Mouse (Mus musculus) hindbrain, embryonic 14.5 days (tissue): ENCODE measurements around the gene Gorasp1. TPM values are rescaled to one million over a fixed set of nuclear protein-coding genes. Genes with fewer than 3 reads are reported as not detected.

Experiments used
- ATAC-seq: fragments of 200-750 bp; cut with Nextera tagmentation; 2 replicates; pipeline ENCODE4 v1.8.0; 2017; ENCODE audit warnings: moderate number of reproducible peaks, mild to moderate bottlenecking, moderate TSS enrichment, moderate library complexity; ENCODE audit not compliant: low FRiP score
- DNase-seq: peaks from one replicate; pipeline ENCODE4 v3.0.0-alpha.2; 2015; ENCODE audit warnings: low spot score
- H3K27ac ChIP-seq: fragments of 300-500 bp; sonication (generic); 2 replicates; pipeline ENCODE4 v1.5.1; 2014; ENCODE audit warnings: mild to moderate bottlenecking, moderate library complexity
- H3K27me3 ChIP-seq: fragments of 300-500 bp; sonication (generic); 2 replicates; pipeline ENCODE4 v1.6.1; 2014; ENCODE audit warnings: mild to moderate bottlenecking, low read length, mixed read lengths; ENCODE audit not compliant: control insufficient read depth, insufficient read depth
- H3K36me3 ChIP-seq: fragments of 300-500 bp; sonication (generic); replicated peaks from 2 replicates; pipeline ENCODE4 v1.6.1; 2014; ENCODE audit not compliant: control insufficient read depth, insufficient read depth
- H3K4me1 ChIP-seq: fragments of 300-500 bp; sonication (generic); replicated peaks from 2 replicates; pipeline ENCODE4 v1.6.1; 2014; ENCODE audit warnings: antibody characterized with exemption, low read length, mixed read lengths; ENCODE audit not compliant: control insufficient read depth, insufficient read depth
- H3K4me2 ChIP-seq: fragments of 300-500 bp; sonication (generic); replicated peaks from 2 replicates; pipeline ENCODE4 v1.6.1; 2014; ENCODE audit warnings: mild to moderate bottlenecking, moderate library complexity
- H3K4me3 ChIP-seq: fragments of 300-500 bp; sonication (generic); replicated peaks from 2 replicates; pipeline ENCODE4 v1.5.1; 2014; ENCODE audit warnings: mild to moderate bottlenecking, low read length
- H3K9ac ChIP-seq: fragments of 300-500 bp; sonication (generic); 2 replicates; pipeline ENCODE4 v1.6.1; 2014
- H3K9me3 ChIP-seq: fragments of 300-500 bp; sonication (generic); 2 replicates; pipeline ENCODE4 v1.6.1; 2016; ENCODE audit warnings: low read length; ENCODE audit not compliant: control insufficient read depth
- WGBS: fragments of 180-500 bp; shearing (Covaris S2); extraction: QIAGEN DNeasy Blood & Tissue Kit; methylation state at CpG from one replicate; pipeline ENCODE4 v1.1.7; 2014; 5-methylcytosine and 5-hydroxymethylcytosine counted together
- polyA plus RNA-seq: library from polyadenylated mRNA; unstranded; fragments of >200 nt; fragmentation: Nextera tagmentation; extraction: Ambion mirVana; gene quantifications from 2 replicates; pipeline ENCODE4 v1.2.1, GENCODE M21; 2014

Gorasp1 gene
- polyA plus RNA-seq, 1 experiment from 2014 or later, result 24.3 TPM

- Histone ChIP-seq H3K36me3 (no peaks in the 10 kb centered on the region), H3K4me1 (peaks cover 51% of the 10 kb centered on the region), H3K9me3 (no peaks in the 10 kb centered on the region), H3K27me3 (peaks cover 22% of the 10 kb centered on the region), H3K4me2 (peak overlapping the region; percentile 87), H3K27ac (peak overlapping the region; percentile 47), H3K4me3 (no peak overlapping the region), H3K9ac (peak overlapping the region; percentile 11; the same call in 1 of the 2 replicates)
- DNase-seq, result no peak
- no peak for ATAC-seq
- 10% methylated on average over 4 of the region's 4 CpGs for WGBS
Observed at GRCm38 (mm10) chr9:119980770-119981182, 43.4 kb upstream of the Gorasp1 start.

- WGBS, result 58% methylated on average over 2 of the region's 2 CpGs
- no peak for DNase-seq
- peaks cover 51% of the 10 kb centered on the region for H3K4me1 ChIP-seq
Observed at GRCm38 (mm10) chr9:119979749-119980148, 42.4 kb upstream of the Gorasp1 start.

GRCm38 (mm10) chr9:119978811-119979441 is 41.6 kb upstream of the Gorasp1 start:
- H3K4me2 ChIP-seq, result no peak overlapping the region
- no peak overlapping the region for H3K9ac ChIP-seq
- peaks cover 45% of the 10 kb centered on the region for H3K4me1 ChIP-seq
- no peak overlapping the region for H3K4me3 ChIP-seq
- whole genome bisulfite sequencing, result 84% methylated on average over 6 of the region's 6 CpGs
- H3K36me3 ChIP-seq, result no peaks in the 10 kb centered on the region
- no peak overlapping the region for H3K27ac ChIP-seq
- DNase-seq, result no peak
- H3K27me3 ChIP-seq, result peaks cover 13% of the 10 kb centered on the region
- ATAC-seq, result no peak
- no peaks in the 10 kb centered on the region for H3K9me3 ChIP-seq

More at GRCm38 (mm10) chr9:119979749-119980148, 42.4 kb upstream of the Gorasp1 start:
- Histone ChIP-seq H3K9ac (no peak overlapping the region), H3K4me2 (no peak overlapping the region), H3K36me3 (no peaks in the 10 kb centered on the region), H3K27ac (no peak overlapping the region), H3K27me3 (peaks cover 22% of the 10 kb centered on the region), H3K9me3 (no peaks in the 10 kb centered on the region), H3K4me3 (no peak overlapping the region)
- no peak for ATAC-seq

GRCm38 (mm10) chr9:119978151-119978810 is 40.9 kb upstream of the Gorasp1 start:
- peaks cover 39% of the 10 kb centered on the region for H3K4me1 ChIP-seq
- DNase-seq, result no peak

GRCm38 (mm10) chr9:119977557-119978060 is 40.2 kb upstream of the Gorasp1 start:
- H3K9ac ChIP-seq, result no peak overlapping the region
- no peak overlapping the region for H3K4me2 ChIP-seq
- H3K27me3 ChIP-seq, result peaks cover 3% of the 10 kb centered on the region; the same call in 1 of the 2 replicates
- H3K4me3 ChIP-seq, result no peak overlapping the region
- H3K4me1 ChIP-seq, result peaks cover 33% of the 10 kb centered on the region
- DNase-seq, result no peak
- no peaks in the 10 kb centered on the region for H3K9me3 ChIP-seq
- no peaks in the 10 kb centered on the region for H3K36me3 ChIP-seq
- 60% methylated on average over 5 of the region's 5 CpGs for WGBS
- no peak overlapping the region for H3K27ac ChIP-seq
- no peak for ATAC-seq

More at GRCm38 (mm10) chr9:119978151-119978810, 40.9 kb upstream of the Gorasp1 start:
- ATAC-seq, result no peak
- 45% methylated on average over 9 of the region's 9 CpGs for WGBS
- Histone ChIP-seq H3K4me3 (no peak overlapping the region), H3K9ac (no peak overlapping the region), H3K27me3 (peaks cover 10% of the 10 kb centered on the region), H3K4me2 (no peak overlapping the region), H3K9me3 (no peaks in the 10 kb centered on the region), H3K36me3 (no peaks in the 10 kb centered on the region), H3K27ac (no peak overlapping the region)

- Histone ChIP-seq H3K27me3 (no peaks in the 10 kb centered on the region), H3K36me3 (no peaks in the 10 kb centered on the region), H3K4me3 (no peak overlapping the region), H3K9ac (no peak overlapping the region), H3K4me2 (no peak overlapping the region), H3K27ac (no peak overlapping the region), H3K4me1 (peaks cover 27% of the 10 kb centered on the region), H3K9me3 (no peaks in the 10 kb centered on the region)
- ATAC-seq (no peak), DNase-seq (no peak)
- 61% methylated on average over 17 of the region's 17 CpGs for WGBS
Observed at GRCm38 (mm10) chr9:119976704-119977556, 39.6 kb upstream of the Gorasp1 start.

GRCm38 (mm10) chr9:119975286-119975685 is 37.9 kb upstream of the Gorasp1 start:
- Histone ChIP-seq H3K4me2 (no peak overlapping the region), H3K4me3 (no peak overlapping the region), H3K36me3 (no peaks in the 10 kb centered on the region), H3K27ac (no peak overlapping the region), H3K4me1 (peaks cover 26% of the 10 kb centered on the region), H3K9ac (no peak overlapping the region), H3K9me3 (no peaks in the 10 kb centered on the region), H3K27me3 (no peaks in the 10 kb centered on the region)
- ATAC-seq, result no peak
- DNase-seq, result no peak
- 96% methylated on average over 4 of the region's 4 CpGs for WGBS

- ATAC-seq, result no peak
- Histone ChIP-seq H3K36me3 (no peaks in the 10 kb centered on the region), H3K9ac (no peak overlapping the region), H3K27me3 (no peaks in the 10 kb centered on the region), H3K27ac (no peak overlapping the region), H3K4me3 (no peak overlapping the region), H3K4me1 (peaks cover 26% of the 10 kb centered on the region), H3K4me2 (no peak overlapping the region), H3K9me3 (no peaks in the 10 kb centered on the region)
- 80% methylated on average over 5 of the region's 5 CpGs for WGBS
- no peak for DNase-seq
Observed at GRCm38 (mm10) chr9:119974609-119975008, 37.2 kb upstream of the Gorasp1 start.
